Mouse (Mus musculus) MEL (cell line): ENCODE measurements around the gene Ccn2. TPM values are rescaled to one million over a fixed set of nuclear protein-coding genes. Genes with fewer than 3 reads are reported as not detected.

ENCODE experiments used
- DNase-seq: peaks from one replicate; pipeline ENCODE4 v3.0.0; 2011; ENCODE audit warnings: low read depth, low spot score
- H3K27ac ChIP-seq: 2 replicates; pipeline ENCODE4 v1.5.1; 2012; ENCODE audit warnings: low read depth, mild to moderate bottlenecking, control low read depth, low read length, moderate library complexity; ENCODE audit not compliant: control insufficient read depth
- H3K27me3 ChIP-seq, 2 experiments: fragments of 150-350 bp in 1 of 2; sonication (generic) in 1 of 2; 2 replicates each; pipeline ENCODE4 v1.6.1; 2012; ENCODE audit warnings: low read length in 2 of 2, mild to moderate bottlenecking in 2 of 2, improper control_type of control experiment in 1 of 2, moderate library complexity in 1 of 2; ENCODE audit not compliant: insufficient read depth in 2 of 2, control insufficient read depth in 1 of 2
- H3K36me3 ChIP-seq, 2 experiments: 2 replicates each; pipeline ENCODE4 v1.6.1; 2012 to 2014; ENCODE audit warnings: low read length in 2 of 2, improper control_type of control experiment in 1 of 2, inconsistent platforms in 1 of 2, mild to moderate bottlenecking in 1 of 2; ENCODE audit not compliant: insufficient read depth in 2 of 2, control insufficient read depth in 1 of 2
- H3K4me1 ChIP-seq, 2 experiments: fragments of 150-350 bp in 1 of 2; sonication (generic) in 1 of 2; 2 replicates each; pipeline ENCODE4 v1.6.1; 2012; ENCODE audit warnings: low read length in 2 of 2, improper control_type of control experiment in 1 of 2, mild to moderate bottlenecking in 1 of 2; ENCODE audit not compliant: insufficient read depth in 2 of 2, control insufficient read depth in 1 of 2
- H3K4me3 ChIP-seq, 2 experiments: fragments of 150-350 bp in 1 of 2; sonication (generic) in 1 of 2; 2 replicates each; pipeline ENCODE4 v1.5.1; 2012; ENCODE audit warnings: low read depth in 2 of 2, low read length in 2 of 2, mild to moderate bottlenecking in 2 of 2, moderate library complexity in 2 of 2, control low read depth in 1 of 2, improper control_type of control experiment in 1 of 2; ENCODE audit not compliant: control insufficient read depth in 1 of 2, insufficient read depth in 1 of 2
- H3K79me2 ChIP-seq: 2 replicates; pipeline ENCODE4 v1.6.1; 2012; ENCODE audit warnings: mild to moderate bottlenecking, low read length, moderate library complexity; ENCODE audit not compliant: control insufficient read depth, poor library complexity, insufficient read depth
- H3K9ac ChIP-seq: 2 replicates; pipeline ENCODE4 v1.6.1; 2012; ENCODE audit warnings: low read depth, mild to moderate bottlenecking, control low read depth, low read length, moderate library complexity; ENCODE audit not compliant: control insufficient read depth, poor library complexity, severe bottlenecking
- H3K9me3 ChIP-seq: fragments of 150-350 bp; sonication (generic); replicated peaks from 2 replicates; pipeline ENCODE4 v1.6.1; 2012; ENCODE audit warnings: mild to moderate bottlenecking, low read length, improper control_type of control experiment, moderate library complexity; ENCODE audit not compliant: insufficient read depth
- BHLHE40 ChIP-seq: IDR thresholded peaks from 2 replicates; pipeline ENCODE4 v1.6.1; 2012; ENCODE audit warnings: low read depth, mild to moderate bottlenecking, inconsistent platforms, low read length, improper control_type of control experiment, borderline replicate concordance
- CTCF ChIP-seq, 3 experiments: IDR thresholded peaks in 2 of 3; conservative IDR thresholded peaks in 1 of 3; 2 replicates each; pipeline ENCODE4 v1.5.1; 2011 to 2012; ENCODE audit warnings: low read length in 3 of 3, low read depth in 2 of 3, mild to moderate bottlenecking in 2 of 3, improper control_type of control experiment in 1 of 3, inconsistent platforms in 1 of 3, mixed read lengths in 1 of 3, moderate library complexity in 1 of 3; ENCODE audit not compliant: control insufficient read depth in 1 of 3, insufficient read depth in 1 of 3, poor library complexity in 1 of 3, severe bottlenecking in 1 of 3
- ELF1 ChIP-seq: IDR thresholded peaks from 2 replicates; pipeline ENCODE4 v1.6.1; 2014; ENCODE audit warnings: low read depth, mild to moderate bottlenecking, inconsistent platforms, low read length, improper control_type of control experiment, moderate library complexity
- EP300 ChIP-seq, 2 experiments: IDR thresholded peaks; 2 replicates each; pipeline ENCODE4 v1.6.1; 2011; ENCODE audit warnings: improper control_type of control experiment in 2 of 2, low read length in 2 of 2, low read depth in 1 of 2, mild to moderate bottlenecking in 1 of 2
- ETS1 ChIP-seq: IDR thresholded peaks from 2 replicates; pipeline ENCODE4 v1.6.1; 2012; ENCODE audit warnings: low read depth, mild to moderate bottlenecking, inconsistent platforms, low read length, improper control_type of control experiment, moderate library complexity
- GABPA ChIP-seq: IDR thresholded peaks from 2 replicates; pipeline ENCODE4 v1.6.1; 2012; ENCODE audit warnings: low read depth, mild to moderate bottlenecking, inconsistent platforms, low read length, improper control_type of control experiment, moderate library complexity
- GATA1 ChIP-seq: IDR thresholded peaks from 2 replicates; pipeline ENCODE4 v1.6.1; 2011; ENCODE audit warnings: low read depth, low read length, improper control_type of control experiment
- JUND ChIP-seq: IDR thresholded peaks from 2 replicates; pipeline ENCODE4 v1.6.1; 2011; ENCODE audit warnings: low read depth, mild to moderate bottlenecking, improper control_type of control experiment, low read length
- MAX ChIP-seq: IDR thresholded peaks from 2 replicates; pipeline ENCODE4 v1.6.1; 2011; ENCODE audit warnings: low read length, improper control_type of control experiment
- MAZ ChIP-seq: IDR thresholded peaks from 2 replicates; pipeline ENCODE4 v1.6.1; 2012; ENCODE audit warnings: low read depth, mild to moderate bottlenecking, inconsistent platforms, low read length, improper control_type of control experiment
- MEF2A ChIP-seq: IDR thresholded peaks from 2 replicates; pipeline ENCODE4 v1.6.1; 2014; ENCODE audit warnings: low read depth, mild to moderate bottlenecking, inconsistent platforms, low read length, improper control_type of control experiment; ENCODE audit not compliant: poor library complexity, insufficient replicate concordance, severe bottlenecking; ENCODE audit errors: extremely low read depth
- MYC ChIP-seq: IDR thresholded peaks from 2 replicates; pipeline ENCODE4 v1.6.1; 2011; ENCODE audit warnings: low read depth, mild to moderate bottlenecking, low read length, improper control_type of control experiment, moderate library complexity
- NELFE ChIP-seq: IDR thresholded peaks from 2 replicates; pipeline ENCODE4 v1.6.1; 2011; ENCODE audit warnings: low read depth, low read length, improper control_type of control experiment
- POLR2AphosphoS2 ChIP-seq: IDR thresholded peaks from 2 replicates; pipeline ENCODE4 v1.6.1; 2011; ENCODE audit warnings: low read length, improper control_type of control experiment
- POLR2AphosphoS5 ChIP-seq: IDR thresholded peaks from 2 replicates; pipeline ENCODE4 v1.6.1; 2012; ENCODE audit warnings: low read depth, borderline replicate concordance, mild to moderate bottlenecking, inconsistent platforms, low read length, moderate library complexity, mixed read lengths
- RAD21 ChIP-seq: IDR thresholded peaks from 2 replicates; pipeline ENCODE4 v1.6.1; 2011; ENCODE audit warnings: mild to moderate bottlenecking, low read depth, low read length, improper control_type of control experiment
- SMC3 ChIP-seq: IDR thresholded peaks from 2 replicates; pipeline ENCODE4 v1.6.1; 2011; ENCODE audit warnings: low read depth, low read length, improper control_type of control experiment
- TAL1 ChIP-seq: IDR thresholded peaks from 2 replicates; pipeline ENCODE4 v1.6.1; 2012; ENCODE audit warnings: mild to moderate bottlenecking, inconsistent platforms, low read length, moderate library complexity, mixed read lengths
- TBP ChIP-seq: IDR thresholded peaks from 2 replicates; pipeline ENCODE4 v1.8.0; 2011; ENCODE audit warnings: low read depth, low read length, improper control_type of control experiment
- TCF12 ChIP-seq: IDR thresholded peaks from 2 replicates; pipeline ENCODE4 v1.6.1; 2014; ENCODE audit warnings: low read depth, mild to moderate bottlenecking, inconsistent platforms, low read length, improper control_type of control experiment, moderate library complexity
- UBTF ChIP-seq: IDR thresholded peaks from 2 replicates; pipeline ENCODE4 v1.6.1; 2012; ENCODE audit warnings: low read depth, mild to moderate bottlenecking, inconsistent platforms, low read length, improper control_type of control experiment, moderate library complexity, borderline replicate concordance; ENCODE audit not compliant: insufficient read depth
- USF1 ChIP-seq: IDR thresholded peaks from 2 replicates; pipeline ENCODE4 v1.6.1; 2014; ENCODE audit warnings: low read depth, mild to moderate bottlenecking, inconsistent platforms, low read length, improper control_type of control experiment, moderate library complexity
- ZC3H11A ChIP-seq: IDR thresholded peaks from 2 replicates; pipeline ENCODE4 v1.6.1; 2012; ENCODE audit warnings: low read depth, mild to moderate bottlenecking, inconsistent platforms, low read length, improper control_type of control experiment
- polyA plus RNA-seq, 2 experiments: library from polyadenylated mRNA; stranded (reverse) in 1 of 2; unstranded in 1 of 2; fragments of >175 nt in 1 of 2; fragments of >200 nt in 1 of 2; gene quantifications; 2 replicates each; pipeline versions ENCODE4 v1.2.1 to v1.2.4; 2012; ENCODE audit warnings: low replicate concordance in 2 of 2, low read depth in 1 of 2; ENCODE audit not compliant: insufficient read length in 2 of 2, insufficient read depth in 1 of 2, missing spikeins in 1 of 2
- total RNA-seq: library from RNA; depleted of rRNA; stranded (reverse); fragments of 300-350 nt; gene quantifications from 2 replicates; pipeline ENCODE4 v1.2.3, GENCODE M21; 2012

Ccn2 gene
- total and polyA plus RNA-seq, 3 experiments, result not detected

GRCm38 (mm10) chr10:24621572-24621971 lies 26.3 kb downstream of the Ccn2 start (continued):
- TF ChIP-seq CTCF (IDR thresholded peaks at IDR 0.05 in 2 of 3, conservative IDR thresholded peaks at IDR 0.05 in 1 of 3; ENCODE audit: control insufficient read depth in 1 of 3, insufficient read depth in 1 of 3, low read depth in 2 of 3, low read length in 3 of 3, poor library complexity in 1 of 3, severe bottlenecking in 1 of 3) (peak; percentile 81 to 94 (median 82)), TBP (no peak), ETS1 (no peak), MAX (no peak), EP300 (IDR thresholded peaks at IDR 0.05; ENCODE audit: low read depth in 1 of 2, low read length in 2 of 2) (no peak), MAZ (no peak), BHLHE40 (no peak)

GRCm38 (mm10) chr10:24622586-24622985 lies 27.3 kb downstream of the Ccn2 start:
- peak; percentile 75; the same call in 1 of the 2 replicates for TF ChIP-seq JUND
- TF ChIP-seq SMC3, result peak; percentile 85
- no peak for TF ChIP-seq BHLHE40
- TF ChIP-seq ZC3H11A, result peak; percentile 16; the same call in 1 of the 2 replicates
- TF ChIP-seq USF1, result no peak
- TF ChIP-seq UBTF, result no peak
- TF ChIP-seq TCF12, result no peak
- no peak for TF ChIP-seq NELFE
- no peak for TF ChIP-seq MAX
- TF ChIP-seq ELF1, result peak; percentile 14; the same call in 1 of the 2 replicates
- TF ChIP-seq RAD21, result peak; percentile 68
- TF ChIP-seq GATA1, result no peak
- no peak for TF ChIP-seq MYC
- TF ChIP-seq MEF2A, result no peak
- no peak for TF ChIP-seq TBP
- TF ChIP-seq GABPA, result no peak
- TF ChIP-seq CTCF (IDR thresholded peaks at IDR 0.05 in 2 of 3, conservative IDR thresholded peaks at IDR 0.05 in 1 of 3; ENCODE audit: control insufficient read depth in 1 of 3, insufficient read depth in 1 of 3, low read depth in 2 of 3, low read length in 3 of 3, poor library complexity in 1 of 3, severe bottlenecking in 1 of 3), result peak; percentile 77 to 100 (median 94); a peak in 5 of 6 replicates
- no peak for TF ChIP-seq EP300 (IDR thresholded peaks at IDR 0.05; ENCODE audit: low read depth in 1 of 2, low read length in 2 of 2)
- no peak for TF ChIP-seq TAL1
- no peak for TF ChIP-seq POLR2AphosphoS5
- TF ChIP-seq POLR2AphosphoS2, result no peak
- no peak overlapping the region for H3K27ac ChIP-seq
- no peaks in the 10 kb centered on the region for H3K9me3 ChIP-seq
- H3K79me2 ChIP-seq, result no peaks in the 10 kb centered on the region
- H3K4me1 ChIP-seq, result no peaks in the 10 kb centered on the region
- H3K9ac ChIP-seq, result no peak overlapping the region
- H3K36me3 ChIP-seq, result no peaks in the 10 kb centered on the region
- H3K4me3 ChIP-seq, result no peak overlapping the region
- peak; percentile 85 for DNase-seq
- no peaks in the 10 kb centered on the region for H3K27me3 ChIP-seq
